20 mouse cellular contexts compared by ENCODE assay signal in the genomic region with DNA sequence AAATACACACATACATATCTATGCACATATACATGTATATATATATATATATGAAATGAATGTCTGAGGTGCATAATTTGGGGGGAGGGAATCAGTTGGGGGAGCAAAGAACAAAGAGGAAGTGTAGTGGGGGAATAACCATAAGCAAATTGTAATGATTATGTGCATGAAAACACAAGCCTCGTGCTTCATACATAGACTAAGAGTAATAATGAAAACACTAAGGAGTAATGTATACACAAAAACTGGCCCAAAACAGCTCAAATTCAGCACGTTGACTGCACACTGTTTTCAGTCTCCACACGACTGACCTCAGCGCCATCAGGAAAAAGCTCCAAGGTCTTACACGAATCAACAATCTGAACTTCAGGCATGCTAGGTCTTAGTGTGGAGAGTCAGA. TPM values are rescaled to one million over a fixed set of nuclear protein-coding genes. Genes with fewer than 3 reads are reported as not detected.
DNase-seq lines count a peak whose midpoint lies in the region; ATAC-seq lines count a peak whose summit lies in the region.
"Had no signal": no experiment of that assay in that cellular context is flagged by ENCODE, and none has a peak within 500 bp of the region (broad histone marks: within the 10 kb centered on the region; RNA-seq: fewer than 3 reads in every experiment).

No protein-coding gene starts in this region.

- peak; percentile 3 for DNase-seq in retina, adult 2 months (ENCODE audit: low read depth, low spot score)
- DNase-seq in retina, postnatal 1 day: no peak
- peak; percentile 56 for DNase-seq in A20 (ENCODE audit: low read depth, low spot score)
- DNase-seq in adrenal gland, postnatal 36 days: no peak
- no peak for DNase-seq in liver
- DNase-seq: adrenal gland, adult 2 months; adrenal gland, postnatal 10 days; adrenal gland, postnatal 25 days; cerebellum, adult 11-12 months; cerebellum, adult 2 months; cerebellum, adult 9-10 months; cerebellum, postnatal 10 days; cerebellum, postnatal 25 days; forebrain, postnatal 0 days had no signal

- peak; percentile 53; the same call in 1 of the 2 replicates for ATAC-seq in neutrophil, adult 5-6 weeks (ENCODE audit: extremely low read depth, insufficient number of reproducible peaks, low FRiP score, poor library complexity, severe bottlenecking)
- ATAC-seq: activated CD4-positive, CD25-positive, alpha-beta regulatory T cell, adult 4 months; forebrain, embryonic 13.5 days; forebrain, embryonic 15.5 days; forebrain, postnatal 0 days; Patski had no signal

RNA-seq across cellular contexts. Expression of gene Dusp11, which starts 14.8 kb away (rescaled TPM):
- total RNA-seq in neutrophil, adult 5-6 weeks (2017): 102 and 134 TPM in 2 replicates
- 100 to 1,000 TPM; 116 to 129 TPM for total RNA-seq in adrenal gland, postnatal 36 days (2021)

RNA-seq across cellular contexts. Expression of gene Figla, which starts 39.7 kb away (rescaled TPM):
- total RNA-seq in neutrophil, adult 5-6 weeks (2017): not detected in 2 replicates
- not detected for total RNA-seq in adrenal gland, postnatal 36 days (2021)
- total RNA-seq: adrenal gland, adult 2 months; adrenal gland, postnatal 10 days; adrenal gland, postnatal 25 days; ES-E14; forebrain, postnatal 0 days had no signal

RNA-seq across cellular contexts. Expression of gene Add2, which starts 52.2 kb away (rescaled TPM):
- total RNA-seq in neutrophil, adult 5-6 weeks (2017): 0.37 TPM in 1 of 2 replicates, not detected in the other
- 1 to 10 TPM; 1.3 to 1.9 TPM for total RNA-seq in adrenal gland, postnatal 36 days (2021)

Comparison
In these comparisons a context has a peak if more than half of its experiments do, and no peak if none do; other contexts are left out.
1. DNase-seq: peak in retina, adult 2 months (single experiment) and A20 (single experiment); none in retina, postnatal 1 day (single experiment), adrenal gland, postnatal 36 days (0 of 2) and liver (single experiment).